Mouse (Mus musculus) testis, adult 2 months (tissue): Measurements from ENCODE around the gene Krtap15.

Experiments used
- CTCF ChIP-seq: fragments of 200-500 bp; IDR thresholded peaks from 2 replicates; pipeline ENCODE4 v1.5.1; 2012; ENCODE audit warnings: low read depth, mild to moderate bottlenecking, inconsistent platforms, low read length, moderate library complexity; ENCODE audit not compliant: control insufficient read depth, insufficient read depth, insufficient replicate concordance
- POLR2A ChIP-seq: fragments of 200-500 bp; IDR thresholded peaks from 2 replicates; pipeline ENCODE4 v1.6.1; 2012; ENCODE audit warnings: low read depth, mild to moderate bottlenecking, inconsistent platforms, low read length, moderate library complexity; ENCODE audit not compliant: control insufficient read depth

GRCm38 (mm10) chr16:88851450-88851849 lies 31.4 kb downstream of the Krtap15 start:
- TF ChIP-seq CTCF = peak; percentile 25; the same call in 1 of the 2 replicates
- TF ChIP-seq POLR2A = no peak
